Mouse (Mus musculus): ENCODE measurements around the gene Plekhh3.

The Plekhh3 gene

GRCm38 (mm10) chr11:101120545-101121188, 50.5 kb downstream of the Plekhh3 start:
- in situ Hi-C loops (cut with MboI, MseI), result no loop called here

DNA sequence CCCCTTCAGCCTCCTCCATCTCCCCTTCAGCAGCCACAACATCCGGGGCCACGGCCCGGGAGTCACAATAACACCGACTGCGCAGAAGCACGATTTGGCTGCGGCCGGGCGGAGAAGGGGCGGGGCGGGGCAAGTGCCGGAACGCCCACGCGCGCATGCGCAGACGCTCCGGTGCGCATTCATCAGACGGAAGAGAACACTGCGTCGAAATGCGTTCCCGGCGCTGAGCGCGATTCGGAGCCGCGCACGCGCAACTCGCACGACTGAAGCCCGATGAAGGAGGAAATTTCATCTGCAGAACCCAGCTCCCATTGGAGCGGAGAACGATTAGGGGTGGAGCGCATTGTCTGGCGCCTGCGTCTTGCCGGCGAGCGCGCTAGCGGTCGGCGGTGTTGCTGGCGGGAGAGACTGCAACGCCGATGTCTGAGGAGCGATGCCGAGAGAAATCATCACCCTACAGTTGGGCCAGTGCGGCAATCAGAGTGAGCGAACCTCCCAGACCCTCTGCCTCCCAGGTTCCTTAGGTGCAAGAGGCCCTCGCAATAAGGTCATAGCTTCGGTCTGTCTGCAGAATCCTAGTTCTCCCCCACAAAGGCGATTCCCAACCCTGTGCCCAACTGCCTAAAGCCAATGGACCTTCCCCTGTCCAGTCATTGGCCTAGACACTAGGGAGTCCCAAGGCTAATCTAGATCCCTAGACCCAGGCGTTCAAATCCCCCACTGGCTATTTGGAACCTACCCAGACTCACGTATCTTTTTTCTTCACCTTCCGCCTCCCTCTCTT, 51.2 kb downstream of the Plekhh3 start, which contains the start of the genes Retreg3 and Tubg1:
TSS of gene Retreg3 (minus strand) at position 133 of the 784 bp plus-strand sequence.
TSS of gene Tubg1 (plus strand) at position 178 of the 784 bp plus-strand sequence.
- in situ Hi-C loops (cut with MboI, MseI), result no loop called here

DNA sequence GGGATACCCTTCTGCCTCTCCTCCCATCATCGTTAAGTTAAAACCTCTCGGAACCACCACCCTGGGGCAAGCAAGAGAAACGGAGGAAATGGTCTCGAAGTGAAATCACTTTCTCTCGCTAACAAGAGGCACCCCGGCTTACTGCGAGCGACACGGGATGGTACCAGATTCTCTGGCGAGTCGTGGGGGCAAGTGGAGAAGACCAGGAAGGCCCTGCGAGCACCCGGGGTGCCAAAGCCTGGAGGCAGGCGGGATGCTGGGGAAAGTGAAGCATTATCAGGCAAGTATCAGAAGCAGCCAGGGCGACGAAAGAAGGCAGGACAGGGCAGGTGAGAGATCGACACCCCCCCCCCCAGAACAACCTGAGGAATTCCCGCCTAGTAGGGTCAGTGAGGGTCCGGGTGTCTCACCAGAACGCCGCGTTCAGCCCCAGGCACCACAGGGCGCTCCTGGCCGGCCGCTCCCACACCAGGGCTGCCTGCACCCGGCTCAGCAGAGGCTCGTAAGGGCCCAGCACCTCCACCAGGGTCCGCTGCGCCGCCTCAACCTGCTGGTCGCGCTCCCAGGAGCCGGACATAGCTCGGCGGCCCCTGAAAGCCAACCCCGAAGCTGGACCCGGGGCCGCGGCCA, 51.9 kb downstream of the Plekhh3 start:
- in situ Hi-C loops (cut with MboI, MseI), result no loop called here

DNA sequence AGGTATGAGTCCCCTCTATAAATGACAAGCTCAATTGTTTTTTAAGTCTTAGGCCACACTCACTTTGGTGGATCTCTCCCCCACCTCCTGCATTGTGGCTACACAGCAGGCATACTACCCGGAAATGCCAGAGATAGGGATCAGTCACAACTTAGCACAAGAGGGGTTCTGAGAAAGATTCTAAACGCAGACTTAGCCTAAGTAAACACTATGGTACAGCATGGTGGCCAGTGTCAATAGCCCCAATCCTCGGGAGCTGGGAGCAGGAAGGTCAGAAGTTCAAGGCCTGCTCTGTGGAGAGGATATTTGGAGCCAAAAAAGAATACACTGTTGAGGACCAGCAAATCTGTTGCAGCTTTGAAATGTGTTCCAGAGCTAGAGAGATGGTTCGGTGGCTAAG, 53.0 kb downstream of the Plekhh3 start:
- in situ Hi-C loops (cut with MboI, MseI), result no loop called here

DNA sequence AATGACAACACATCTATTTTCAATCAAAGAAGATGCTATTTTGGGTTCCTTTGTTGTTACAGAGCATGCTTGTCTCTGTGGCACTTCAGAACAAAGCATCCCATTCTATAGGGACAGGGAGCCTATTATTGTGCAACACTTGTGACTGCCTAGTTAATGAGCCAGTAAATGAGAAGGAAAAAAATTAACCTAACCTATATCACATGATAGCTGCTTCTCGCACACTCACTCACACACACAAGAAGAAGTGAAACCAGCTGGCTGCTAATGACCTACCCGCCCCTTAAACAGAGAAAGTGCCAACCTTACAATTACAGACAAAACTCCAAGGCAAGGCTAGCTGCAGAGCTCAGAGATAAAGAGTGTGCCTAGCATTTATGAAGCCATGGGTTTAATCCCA, 55.6 kb downstream of the Plekhh3 start:
- in situ Hi-C loops (cut with MboI, MseI), result no loop called here
